26 mouse cellular contexts compared by ENCODE assay signal in the genomic region with DNA sequence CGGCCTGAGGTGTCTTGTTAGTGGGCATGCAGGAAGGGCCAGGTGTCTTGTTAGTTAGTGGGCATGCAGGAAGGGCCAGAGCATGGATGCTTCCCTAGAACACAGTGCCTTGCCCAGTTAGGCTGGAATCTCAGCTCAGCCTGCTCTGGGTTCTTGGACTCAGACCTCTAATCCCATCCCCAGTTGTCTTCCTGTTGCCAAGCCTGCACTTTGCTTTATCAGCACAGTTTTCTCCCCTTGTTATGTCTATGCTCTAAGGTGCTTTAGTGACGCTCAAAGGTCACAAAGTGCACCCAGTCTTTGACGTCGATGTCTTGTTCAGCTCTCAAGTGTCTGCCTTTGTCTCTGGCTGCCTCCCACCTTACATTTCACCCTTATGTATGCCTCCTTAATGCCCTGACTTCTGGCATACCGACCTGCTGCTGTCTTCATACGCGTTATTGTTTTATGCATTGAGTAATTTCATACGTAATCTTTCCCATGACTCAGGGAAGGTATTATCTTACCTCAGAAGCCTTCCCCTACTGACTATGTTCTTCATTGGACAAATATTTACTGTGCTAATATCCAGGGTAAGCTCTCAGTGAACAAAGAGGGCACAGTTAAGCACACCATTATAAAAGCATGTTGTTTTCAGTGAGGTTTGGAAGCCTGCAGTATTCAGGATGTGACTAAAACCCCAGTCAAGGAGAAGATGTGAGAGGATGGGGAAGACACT. TPM values are rescaled to one million over a fixed set of nuclear protein-coding genes. Genes with fewer than 3 reads are reported as not detected.
A peak's percentile ranks its signal among the peaks of the same experiment; 100 is the strongest.
DNase-seq lines count a peak whose midpoint lies in the region; ATAC-seq and TF ChIP-seq lines count a peak whose summit lies in the region.
"Had no signal": no experiment of that assay in that cellular context is flagged by ENCODE, and none has a peak within 500 bp of the region (broad histone marks: within the 10 kb centered on the region; RNA-seq: fewer than 3 reads in every experiment).

No protein-coding gene starts in this region.

- no peak overlapping the region for H3K9ac ChIP-seq in kidney, embryonic 14.5 days (ENCODE audit: low read depth, low read length)
- H3K9ac ChIP-seq in liver, postnatal 0 days (replicated peaks) = no peak overlapping the region
- no peak overlapping the region for H3K9ac ChIP-seq in liver, embryonic 12.5 days
- H3K9ac ChIP-seq in limb, embryonic 13.5 days = no peak overlapping the region
- H3K9ac ChIP-seq: heart, embryonic 12.5 days; liver, embryonic 13.5 days; lung, embryonic 15.5 days; midbrain, embryonic 15.5 days; neural tube, embryonic 12.5 days had no signal

- no peak overlapping the region for H3K27ac ChIP-seq in kidney, embryonic 14.5 days (ENCODE audit: low read depth, low read length)
- peak overlapping the region; percentile 76 for H3K27ac ChIP-seq in liver, postnatal 0 days (ENCODE audit: low read depth)
- H3K27ac ChIP-seq in liver, embryonic 12.5 days = no peak overlapping the region
- H3K27ac ChIP-seq in limb, embryonic 13.5 days = peak overlapping the region; percentile 49; the same call in 1 of the 2 replicates
- H3K27ac ChIP-seq: embryonic facial prominence, embryonic 10.5 days; forebrain, embryonic 10.5 days; hindbrain, postnatal 0 days; layer of hippocampus, adult 2 months; liver, embryonic 13.5 days; lung, embryonic 15.5 days; macrophage; midbrain, embryonic 15.5 days; neural tube, embryonic 12.5 days had no signal

- WGBS in kidney, embryonic 14.5 days = 73% methylated on average over 8 of the region's 8 CpGs
- WGBS in liver, postnatal 0 days (ENCODE audit: insufficient replicate concordance) = 57% methylated on average over 8 of the region's 8 CpGs
- 77% methylated on average over 8 of the region's 8 CpGs for WGBS in liver, embryonic 12.5 days (ENCODE audit: insufficient replicate concordance)
- WGBS in limb, embryonic 13.5 days = 79% methylated on average over 8 of the region's 8 CpGs

- ATAC-seq in kidney, embryonic 14.5 days (ENCODE audit: low FRiP score, low TSS enrichment) = no peak
- peak; percentile 92 for ATAC-seq in liver, postnatal 0 days
- no peak for ATAC-seq in liver, embryonic 12.5 days
- no peak for ATAC-seq in limb, embryonic 13.5 days (ENCODE audit: low FRiP score, low read depth)
- ATAC-seq: forebrain, embryonic 16.5 days; hindbrain, postnatal 0 days; midbrain, embryonic 15.5 days had no signal

- TF ChIP-seq CTCF in liver, postnatal 0 days (IDR thresholded peaks at IDR 0.05; ENCODE audit: low read depth) = no peak

- no peak overlapping the region for H3K4me2 ChIP-seq in kidney, embryonic 14.5 days (replicated peaks; ENCODE audit: low read depth, low read length)
- H3K4me2 ChIP-seq in liver, postnatal 0 days (ENCODE audit: low read depth, low read length) = no peak overlapping the region
- H3K4me2 ChIP-seq in liver, embryonic 12.5 days = no peak overlapping the region
- no peak overlapping the region for H3K4me2 ChIP-seq in limb, embryonic 13.5 days (replicated peaks)
- H3K4me2 ChIP-seq: heart, embryonic 12.5 days; liver, embryonic 13.5 days; lung, embryonic 15.5 days; midbrain, embryonic 15.5 days; neural tube, embryonic 12.5 days had no signal

- peak; percentile 17 for DNase-seq in kidney, postnatal 14 days
- DNase-seq in liver, postnatal 0 days = no peak
- DNase-seq in urinary bladder, postnatal 14 days (ENCODE audit: low spot score) = no peak
- DNase-seq in cerebellum, postnatal 10 days = no peak
- DNase-seq: adrenal gland, postnatal 36 days; cerebellum, adult 9-10 months; gastrocnemius, postnatal 14 days; heart, adult 18-20 months; heart, postnatal 14 days; liver, embryonic 13.5 days; right cerebral cortex, postnatal 25 days; spleen, adult 18-20 months; thymus, postnatal 25 days had no signal

- H3K27me3 ChIP-seq in kidney, embryonic 14.5 days (ENCODE audit: control insufficient read depth, insufficient read depth, low read length) = no peaks in the 10 kb centered on the region
- no peaks in the 10 kb centered on the region for H3K27me3 ChIP-seq in liver, postnatal 0 days (ENCODE audit: insufficient read depth, low read length)
- no peaks in the 10 kb centered on the region for H3K27me3 ChIP-seq in liver, embryonic 12.5 days (replicated peaks)
- H3K27me3 ChIP-seq in limb, embryonic 13.5 days = no peaks in the 10 kb centered on the region
- H3K27me3 ChIP-seq: liver, embryonic 13.5 days; lung, embryonic 15.5 days; midbrain, embryonic 15.5 days; neural tube, embryonic 12.5 days had no signal

- no peak overlapping the region for H3K4me3 ChIP-seq in kidney, embryonic 14.5 days (ENCODE audit: low read length)
- H3K4me3 ChIP-seq in liver, postnatal 0 days (ENCODE audit: low read depth, low read length) = no peak overlapping the region
- no peak overlapping the region for H3K4me3 ChIP-seq in liver, embryonic 12.5 days
- H3K4me3 ChIP-seq in limb, embryonic 13.5 days = no peak overlapping the region
- H3K4me3 ChIP-seq: embryonic facial prominence, embryonic 10.5 days; forebrain, embryonic 10.5 days; heart, embryonic 12.5 days; layer of hippocampus, adult 2 months; liver, embryonic 13.5 days; lung, embryonic 15.5 days; midbrain, embryonic 15.5 days; neural tube, embryonic 12.5 days had no signal

- no peaks in the 10 kb centered on the region; the same call in 1 of the 2 replicates for H3K36me3 ChIP-seq in kidney, embryonic 14.5 days (ENCODE audit: control insufficient read depth, insufficient read depth, low read length)
- peaks cover 20% of the 10 kb centered on the region for H3K36me3 ChIP-seq in liver, postnatal 0 days (replicated peaks; ENCODE audit: insufficient read depth, low read length)
- peaks cover 4% of the 10 kb centered on the region for H3K36me3 ChIP-seq in liver, embryonic 12.5 days
- H3K36me3 ChIP-seq in limb, embryonic 13.5 days = peaks cover 5% of the 10 kb centered on the region
- H3K36me3 ChIP-seq: heart, embryonic 12.5 days; midbrain, embryonic 15.5 days; neural tube, embryonic 12.5 days had no signal

- TF ChIP-seq EP300 in liver, postnatal 0 days (IDR thresholded peaks at IDR 0.05; ENCODE audit: low read depth) = peak; percentile 58; the same call in 1 of the 2 replicates

- H3K9me3 ChIP-seq in kidney, embryonic 14.5 days (ENCODE audit: control insufficient read depth, low read length) = no peaks in the 10 kb centered on the region
- H3K9me3 ChIP-seq in liver, postnatal 0 days (ENCODE audit: low read length) = no peaks in the 10 kb centered on the region
- H3K9me3 ChIP-seq in liver, embryonic 12.5 days (replicated peaks) = no peaks in the 10 kb centered on the region
- no peaks in the 10 kb centered on the region for H3K9me3 ChIP-seq in limb, embryonic 13.5 days
- H3K9me3 ChIP-seq: embryonic facial prominence, embryonic 10.5 days; forebrain, embryonic 10.5 days; heart, embryonic 12.5 days; liver, embryonic 13.5 days; lung, embryonic 15.5 days; midbrain, embryonic 15.5 days; neural tube, embryonic 12.5 days had no signal

- 0 out of 2 replicates have a peak, but pooled peaks cover 4% of the 10 kb centered on the region for H3K4me1 ChIP-seq in kidney, embryonic 14.5 days (ENCODE audit: control insufficient read depth, insufficient read depth, low read length)
- H3K4me1 ChIP-seq in liver, postnatal 0 days (ENCODE audit: insufficient read depth) = 0 out of 2 replicates have a peak, but pooled peaks cover 3% of the 10 kb centered on the region
- H3K4me1 ChIP-seq in liver, embryonic 12.5 days = 0 out of 2 replicates have a peak, but pooled peaks cover 5% of the 10 kb centered on the region
- H3K4me1 ChIP-seq in limb, embryonic 13.5 days = peaks cover 39% of the 10 kb centered on the region
- H3K4me1 ChIP-seq: liver, embryonic 13.5 days had no signal

RNA-seq across cellular contexts. Expression of a gene that starts 44.5 kb away (rescaled TPM):
- polyA plus RNA-seq in kidney, embryonic 14.5 days (2014; fragmentation: Nextera tagmentation; extraction: Ambion mirVana) = 9.8 and 12.5 TPM in 2 replicates
- polyA plus RNA-seq in liver, postnatal 0 days (2015; fragmentation: Nextera tagmentation; extraction: Ambion mirVana) = 11.5 and 12.8 TPM in 2 replicates
- polyA plus RNA-seq in liver, embryonic 12.5 days (2016; fragmentation: Nextera tagmentation; extraction: Ambion mirVana) = 5.9 and 7.3 TPM in 2 replicates
- polyA plus RNA-seq in limb, embryonic 13.5 days (2015; fragmentation: Nextera tagmentation; extraction: Ambion mirVana) = 10.5 and 10.7 TPM in 2 replicates

Comparison
In these comparisons a context has a peak if more than half of its experiments do, and no peak if none do; other contexts are left out.
1. H3K27ac ChIP-seq: peak in liver, postnatal 0 days (single experiment) and limb, embryonic 13.5 days (single experiment); none in kidney, embryonic 14.5 days (single experiment) and liver, embryonic 12.5 days (single experiment).